In the genomic region with DNA sequence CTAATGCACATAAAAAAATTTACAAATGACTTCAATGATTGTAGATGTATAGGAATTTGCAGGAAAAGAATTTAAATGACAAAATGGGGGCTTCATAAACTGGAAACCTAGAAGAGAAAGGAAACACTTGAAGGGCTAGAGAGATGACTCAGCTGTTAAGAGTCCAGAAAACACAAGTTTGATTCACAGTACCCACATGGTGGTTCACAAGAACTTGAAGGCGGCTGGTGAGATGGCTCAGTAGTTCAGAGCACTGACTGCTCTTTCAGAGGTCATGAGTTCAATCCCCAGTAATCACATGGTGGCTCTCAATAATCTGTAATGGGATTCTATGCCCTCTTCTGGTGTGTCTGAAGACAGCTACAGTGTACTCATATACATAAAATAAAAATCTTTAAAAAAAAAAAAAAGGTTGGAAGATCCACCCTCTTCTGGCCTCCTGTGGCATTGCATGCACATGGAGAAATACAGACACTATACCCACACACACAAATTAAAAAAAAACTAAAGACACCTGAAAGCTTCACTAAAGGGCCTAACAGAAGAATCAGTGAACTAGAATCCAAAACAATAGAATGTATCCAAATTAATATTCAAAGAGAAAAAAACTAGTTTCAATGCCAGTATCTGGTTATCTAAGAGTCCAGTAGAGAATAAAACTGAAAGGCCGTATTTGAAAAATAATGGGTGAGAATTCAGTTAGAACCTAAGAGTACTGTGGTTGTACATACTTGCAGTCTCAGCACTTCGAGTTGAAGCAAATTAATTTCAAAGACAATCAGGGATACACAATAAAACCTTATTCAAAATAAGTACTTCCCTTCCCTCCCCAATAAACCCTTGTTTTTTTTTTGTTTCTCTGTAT, we compare ENCODE assay signal across 21 mouse cellular contexts. TPM values are rescaled to one million over a fixed set of nuclear protein-coding genes. Genes with fewer than 3 reads are reported as not detected.
DNase-seq lines count a peak whose midpoint lies in the region; ATAC-seq and TF ChIP-seq lines count a peak whose summit lies in the region.
"Had no signal": no experiment of that assay in that cellular context is flagged by ENCODE, and none has a peak within 500 bp of the region (broad histone marks: within the 10 kb centered on the region; RNA-seq: fewer than 3 reads in every experiment).

No protein-coding gene starts in this region.

- POLR2A ChIA-PET in Patski (lab: Charles Lee), result no interaction called here

- H3K27ac ChIP-seq in gastrocnemius, adult 2 months, result no peak overlapping the region
- no peak overlapping the region for H3K27ac ChIP-seq in limb, embryonic 14.5 days (replicated peaks; ENCODE audit: low read depth, low read length)
- no peak overlapping the region for H3K27ac ChIP-seq in limb, embryonic 10.5 days
- H3K27ac ChIP-seq in forebrain, embryonic 10.5 days, result no peak overlapping the region
- H3K27ac ChIP-seq: forebrain, embryonic 13.5 days; heart, embryonic 10.5 days; hindbrain, embryonic 15.5 days; kidney, embryonic 15.5 days; midbrain, embryonic 10.5 days; stomach, embryonic 15.5 days had no signal

- DNase-seq in gastrocnemius, adult 2 months, result no peak
- DNase-seq in gastrocnemius, adult 8-10 months (ENCODE audit: low spot score in 2 of 2), result no peak
- DNase-seq in limb, embryonic 14.5 days (ENCODE audit: low spot score), result no peak
- DNase-seq in limb, embryonic 10.5 days (ENCODE audit: low spot score), result no peak
- DNase-seq in 3T3-L1 (ENCODE audit: low read depth, low spot score), result peak; percentile 61
- no peak for DNase-seq in Patski (ENCODE audit: low read depth, low spot score)
- DNase-seq in embryo, embryonic 10.5 days (ENCODE audit: low spot score), result no peak
- DNase-seq in forebrain, embryonic 10.5 days (ENCODE audit: extremely low spot score, low spot score), result no peak
- DNase-seq: cerebellum, adult 2 months; embryo, embryonic 11 days; gastrocnemius, postnatal 10 days; liver; lung, postnatal 14 days; right cerebral cortex, adult 18-20 months; thymus, postnatal 14 days had no signal

- peak; percentile 25; the same call in 1 of the 2 replicates for TF ChIP-seq CTCF in gastrocnemius, adult 2 months (IDR thresholded peaks at IDR 0.05)
- peak; percentile 47 for TF ChIP-seq CTCF in Patski (IDR thresholded peaks at IDR 0.05)

- H3K36me3 ChIP-seq in limb, embryonic 14.5 days (ENCODE audit: control insufficient read depth, insufficient read depth, low read length), result peaks cover 57% of the 10 kb centered on the region
- H3K36me3 ChIP-seq in limb, embryonic 10.5 days, result peaks cover 71% of the 10 kb centered on the region
- H3K36me3 ChIP-seq in forebrain, embryonic 10.5 days (replicated peaks), result peaks cover 76% of the 10 kb centered on the region

- intact Hi-C loops in gastrocnemius, adult 2 months (cut with DNase I), result no loop called here

- H3K9ac ChIP-seq in limb, embryonic 14.5 days (ENCODE audit: low read depth, low read length, severe bottlenecking), result no peak overlapping the region
- H3K9ac ChIP-seq: forebrain, embryonic 13.5 days; hindbrain, embryonic 15.5 days; kidney, embryonic 15.5 days; stomach, embryonic 15.5 days had no signal

- ATAC-seq in limb, embryonic 14.5 days (ENCODE audit: low FRiP score, low read depth), result peak; percentile 11; the same call in 1 of the 2 replicates
- no peak for ATAC-seq in Patski
- ATAC-seq: forebrain, embryonic 13.5 days had no signal

- H3K27me3 ChIP-seq in limb, embryonic 14.5 days (ENCODE audit: control insufficient read depth, insufficient read depth, low read length), result no peaks in the 10 kb centered on the region
- H3K27me3 ChIP-seq in limb, embryonic 10.5 days (ENCODE audit: low read depth, poor library complexity, severe bottlenecking), result no peaks in the 10 kb centered on the region
- H3K27me3 ChIP-seq in Patski, result no peaks in the 10 kb centered on the region
- H3K27me3 ChIP-seq in forebrain, embryonic 10.5 days (ENCODE audit: poor library complexity, severe bottlenecking), result no peaks in the 10 kb centered on the region
- H3K27me3 ChIP-seq: forebrain, embryonic 13.5 days; hindbrain, embryonic 15.5 days; kidney, embryonic 15.5 days; stomach, embryonic 15.5 days had no signal

- CTCF ChIA-PET in Patski (lab: Charles Lee), result interaction anchor here (0.8 to 1.2 kb wide), 2 partner anchors 8 to 123 kb away, joined by 3 read pairs; no protein-coding TSS in a partner anchor

- no peaks in the 10 kb centered on the region for H3K9me3 ChIP-seq in limb, embryonic 14.5 days (ENCODE audit: control insufficient read depth, low read length)
- no peaks in the 10 kb centered on the region for H3K9me3 ChIP-seq in limb, embryonic 10.5 days (replicated peaks)
- H3K9me3 ChIP-seq in forebrain, embryonic 10.5 days, result no peaks in the 10 kb centered on the region
- H3K9me3 ChIP-seq: forebrain, embryonic 13.5 days; heart, embryonic 10.5 days; hindbrain, embryonic 15.5 days; kidney, embryonic 15.5 days; midbrain, embryonic 10.5 days; stomach, embryonic 15.5 days had no signal

- no peak overlapping the region for H3K4me2 ChIP-seq in limb, embryonic 14.5 days (replicated peaks; ENCODE audit: low read depth, low read length, severe bottlenecking)
- H3K4me2 ChIP-seq: forebrain, embryonic 13.5 days; hindbrain, embryonic 15.5 days; kidney, embryonic 15.5 days; stomach, embryonic 15.5 days had no signal

- no peak overlapping the region for H3K4me3 ChIP-seq in gastrocnemius, adult 2 months
- H3K4me3 ChIP-seq in limb, embryonic 14.5 days (replicated peaks; ENCODE audit: low read length), result no peak overlapping the region
- H3K4me3 ChIP-seq in limb, embryonic 10.5 days, result no peak overlapping the region
- no peak overlapping the region for H3K4me3 ChIP-seq in forebrain, embryonic 10.5 days
- H3K4me3 ChIP-seq: forebrain, embryonic 13.5 days; heart, embryonic 10.5 days; hindbrain, embryonic 15.5 days; kidney, embryonic 15.5 days; midbrain, embryonic 10.5 days; stomach, embryonic 15.5 days had no signal

- TF ChIP-seq POLR2A in limb, embryonic 14.5 days (IDR thresholded peaks at IDR 0.05; ENCODE audit: borderline replicate concordance, extremely low read depth, insufficient read depth, insufficient read length), result no peak

- WGBS in limb, embryonic 14.5 days, result 88% methylated on average over 3 of the region's 3 CpGs
- 88% methylated on average over 3 of the region's 3 CpGs for WGBS in limb, embryonic 10.5 days
- WGBS in forebrain, embryonic 10.5 days, result 84% methylated on average over 3 of the region's 3 CpGs

- no peaks in the 10 kb centered on the region for H3K4me1 ChIP-seq in limb, embryonic 14.5 days (ENCODE audit: control insufficient read depth, insufficient read depth, low read length)
- no peaks in the 10 kb centered on the region for H3K4me1 ChIP-seq in limb, embryonic 10.5 days
- H3K4me1 ChIP-seq in forebrain, embryonic 10.5 days, result no peaks in the 10 kb centered on the region
- H3K4me1 ChIP-seq: forebrain, embryonic 13.5 days; heart, embryonic 10.5 days; hindbrain, embryonic 15.5 days; midbrain, embryonic 10.5 days; stomach, embryonic 15.5 days had no signal

- in situ Hi-C loops in Patski (cut with MboI; ENCODE audit: low pct_unique_long_range_greater_than_20kb), result no loop called here

RNA-seq across cellular contexts. Expression of a gene that starts 12.1 kb away (rescaled TPM):
- 100 to 1,000 TPM; 102 to 105 TPM for total RNA-seq in gastrocnemius, adult 2 months (2021)
- total RNA-seq in gastrocnemius, adult 8-10 months (2022), result 100 to 1,000 TPM in 2 of 4 experiments, 10 to 100 TPM in 2; 86.8 to 116 (median 104) TPM
- 63.5 and 201 TPM in 2 replicates for polyA plus RNA-seq in limb, embryonic 14.5 days (2012; rRNA removed)
- 286 and 299 TPM in 2 replicates for polyA plus RNA-seq in limb, embryonic 14.5 days (2014; fragmentation: Nextera tagmentation; extraction: Ambion mirVana)
- polyA plus RNA-seq in limb, embryonic 10.5 days (2016; fragmentation: Nextera tagmentation; extraction: Ambion mirVana), result 554 and 638 TPM in 2 replicates
- polyA plus RNA-seq in Patski (2021), result 419 TPM
- polyA plus RNA-seq in forebrain, embryonic 10.5 days (2016; fragmentation: Nextera tagmentation; extraction: Ambion mirVana), result 644 and 705 TPM in 2 replicates

RNA-seq across cellular contexts. Expression of a gene that starts 44.5 kb away (rescaled TPM):
- not detected for total RNA-seq in gastrocnemius, adult 2 months (2021)
- total RNA-seq in gastrocnemius, adult 8-10 months (2022), result not detected
- 9.7 and 13.2 TPM in 2 replicates for polyA plus RNA-seq in limb, embryonic 14.5 days (2012; rRNA removed)
- polyA plus RNA-seq in limb, embryonic 14.5 days (2014; fragmentation: Nextera tagmentation; extraction: Ambion mirVana), result 7.1 and 7.7 TPM in 2 replicates
- polyA plus RNA-seq in limb, embryonic 10.5 days (2016; fragmentation: Nextera tagmentation; extraction: Ambion mirVana), result 3.4 and 3.9 TPM in 2 replicates
- 0.14 TPM for polyA plus RNA-seq in Patski (2021)
- 4.5 and 4.9 TPM in 2 replicates for polyA plus RNA-seq in forebrain, embryonic 10.5 days (2016; fragmentation: Nextera tagmentation; extraction: Ambion mirVana)
